Mouse (Mus musculus): Measurements from ENCODE around the gene Actr5. TPM values are rescaled to one million over a fixed set of nuclear protein-coding genes. Genes with fewer than 3 reads are reported as not detected.

Gene Actr5
- 0.59 TPM for polyA plus RNA-seq (2014; fragmentation: Illumina TruSeq; extraction: RNeasy Lipid Tissue Mini Kit (QIAGEN cat#74804); ENCODE audit: low replicate concordance)

GRCm38 (mm10) chr2:158624718-158625222 is at the start of gene Actr5:
Gene Actr5, plus strand, starts transcription at chr2:158624888.

GRCm38 (mm10) chr2:158610488-158611325 is 14.0 kb upstream of the Actr5 start, which contains the start of gene Slc32a1:
Gene Slc32a1, plus strand, starts transcription at chr2:158610767.

GRCm38 (mm10) chr2:158665098-158665497 is 40.4 kb downstream of the Actr5 start, which contains the start of gene Ppp1r16b:
Gene Ppp1r16b, plus strand, starts transcription at chr2:158665398.

Other genes with a start within 250 kb of the Actr5 start
- 5.5 TPM for gene Snhg11, start 249.2 kb upstream of the Actr5 start, polyA plus RNA-seq (2014; fragmentation: Illumina TruSeq; extraction: RNeasy Lipid Tissue Mini Kit (QIAGEN cat#74804); ENCODE audit: low replicate concordance)
- 34.4 TPM for gene Ralgapb, start 215.0 kb upstream of the Actr5 start, polyA plus RNA-seq (2014; fragmentation: Illumina TruSeq; extraction: RNeasy Lipid Tissue Mini Kit (QIAGEN cat#74804); ENCODE audit: low replicate concordance)
- not detected for gene Adig, start 122.3 kb upstream of the Actr5 start, polyA plus RNA-seq (2014; fragmentation: Illumina TruSeq; extraction: RNeasy Lipid Tissue Mini Kit (QIAGEN cat#74804); ENCODE audit: low replicate concordance)
- not detected for gene Arhgap40, start 112.1 kb upstream of the Actr5 start, polyA plus RNA-seq (2014; fragmentation: Illumina TruSeq; extraction: RNeasy Lipid Tissue Mini Kit (QIAGEN cat#74804); ENCODE audit: low replicate concordance)
- gene Slc32a1, start 14.1 kb upstream of the Actr5 start, polyA plus RNA-seq (2014; fragmentation: Illumina TruSeq; extraction: RNeasy Lipid Tissue Mini Kit (QIAGEN cat#74804); ENCODE audit: low replicate concordance) = not detected
- gene Ppp1r16b, start 40.5 kb downstream of the Actr5 start, polyA plus RNA-seq (2014; fragmentation: Illumina TruSeq; extraction: RNeasy Lipid Tissue Mini Kit (QIAGEN cat#74804); ENCODE audit: low replicate concordance) = 0.93 TPM
- 3.4 TPM for gene Fam83d, start 143.2 kb downstream of the Actr5 start, polyA plus RNA-seq (2014; fragmentation: Illumina TruSeq; extraction: RNeasy Lipid Tissue Mini Kit (QIAGEN cat#74804); ENCODE audit: low replicate concordance)
- 4.9 TPM for gene Dhx35, start 169.9 kb downstream of the Actr5 start, polyA plus RNA-seq (2014; fragmentation: Illumina TruSeq; extraction: RNeasy Lipid Tissue Mini Kit (QIAGEN cat#74804); ENCODE audit: low replicate concordance)

Measured in small intestine, adult 10 weeks (tissue).